Mouse (Mus musculus) left cerebral cortex, postnatal 14 days (tissue): ENCODE results near the gene Elf3. TPM values are rescaled to one million over a fixed set of nuclear protein-coding genes. Genes with fewer than 3 reads are reported as not detected.

Experiments
- total RNA-seq, 2 experiments: library from RNA; stranded (reverse); gene quantifications; 2 replicates each; pipeline ENCODE4 v1.2.3; 2021

Elf3 gene
- total RNA-seq, 2 experiments from 2014 or later = not detected

Other genes with a start within 250 kb of the Elf3 start
- 1 to 10 TPM; 2.7 TPM for gene Lgr6, start 153.3 kb downstream of the Elf3 start, total RNA-seq
- under 1 TPM in 1 of 2 experiments, not detected in 1; 0.19 TPM for gene Ptpn7, start 125.9 kb downstream of the Elf3 start, total RNA-seq
- 100 to 1,000 TPM; 329 to 359 TPM for gene Arl8a, start 111.7 kb downstream of the Elf3 start, total RNA-seq
- 100 to 1,000 TPM; 148 to 163 TPM for gene Gpr37l1, start 90.9 kb downstream of the Elf3 start, total RNA-seq
- gene Rnpep, start 25.5 kb upstream of the Elf3 start, total RNA-seq = 10 to 100 TPM; 53.2 to 54.1 TPM
- 100 to 1,000 TPM; 187 to 189 TPM for gene Timm17a, start 55.2 kb upstream of the Elf3 start, total RNA-seq
- gene Lmod1, start 66.2 kb upstream of the Elf3 start, total RNA-seq = under 1 TPM; 0.34 to 0.72 TPM
- 100 to 1,000 TPM; 159 to 165 TPM for gene Shisa4, start 116.7 kb upstream of the Elf3 start, total RNA-seq
- gene Ipo9, start 171.9 kb upstream of the Elf3 start, total RNA-seq = 100 to 1,000 TPM; 157 to 162 TPM